Mouse (Mus musculus) ES-E14 (cell line): Measurements from ENCODE around the gene Il17ra. TPM values are rescaled to one million over a fixed set of nuclear protein-coding genes. Genes with fewer than 3 reads are reported as not detected.

Experiments
- DNase-seq: peaks from one replicate; pipeline ENCODE4 v3.0.0-alpha.2; 2013; ENCODE audit warnings: low read depth, low spot score
- H3K27ac ChIP-seq: 2 replicates; pipeline ENCODE4 v1.5.1; 2012; ENCODE audit warnings: low read depth, mild to moderate bottlenecking, low read length, moderate library complexity, mixed read lengths; ENCODE audit not compliant: poor library complexity, insufficient read depth, severe bottlenecking
- H3K36me3 ChIP-seq: 2 replicates; pipeline ENCODE4 v1.6.1; 2012; ENCODE audit warnings: mild to moderate bottlenecking, low read length, moderate library complexity, mixed read lengths; ENCODE audit not compliant: control insufficient read depth, poor library complexity, insufficient read depth, severe bottlenecking
- H3K4me1 ChIP-seq, 2 experiments: fragments of 150-350 bp in 1 of 2; sonication (generic) in 1 of 2; 2 replicates each; pipeline ENCODE4 v1.6.1; 2012; ENCODE audit warnings: low read length in 2 of 2, mild to moderate bottlenecking in 1 of 2, mixed read lengths in 1 of 2; ENCODE audit not compliant: control insufficient read depth in 2 of 2, insufficient read depth in 2 of 2, poor library complexity in 1 of 2
- H3K4me3 ChIP-seq, 2 experiments: fragments of 150-350 bp in 1 of 2; sonication (generic) in 1 of 2; 2 replicates each; pipeline ENCODE4 v1.5.1; 2012; ENCODE audit warnings: low read length in 2 of 2, low read depth in 1 of 2, mild to moderate bottlenecking in 1 of 2, mixed read lengths in 1 of 2; ENCODE audit not compliant: insufficient read depth in 1 of 2, poor library complexity in 1 of 2, severe bottlenecking in 1 of 2
- H3K9ac ChIP-seq: 2 replicates; pipeline ENCODE4 v1.6.1; 2012; ENCODE audit warnings: low read depth, mild to moderate bottlenecking, low read length, mixed read lengths; ENCODE audit not compliant: poor library complexity, insufficient read depth, severe bottlenecking
- H3K9me3 ChIP-seq: fragments of 150-350 bp; sonication (generic); 2 replicates; pipeline ENCODE4 v1.6.1; 2012; ENCODE audit warnings: low read depth, mild to moderate bottlenecking, low read length; ENCODE audit not compliant: control insufficient read depth, insufficient read depth
- CHD2 ChIP-seq: IDR thresholded peaks from 2 replicates; pipeline ENCODE4 v1.6.1; 2014; ENCODE audit warnings: mild to moderate bottlenecking, low read depth, low read length, inconsistent platforms
- HCFC1 ChIP-seq: IDR thresholded peaks from 2 replicates; pipeline ENCODE4 v1.6.1; 2012; ENCODE audit warnings: low read length, inconsistent platforms, borderline replicate concordance; ENCODE audit not compliant: insufficient read depth
- MAFK ChIP-seq: IDR thresholded peaks from 2 replicates; pipeline ENCODE4 v1.6.1; 2014; ENCODE audit warnings: mild to moderate bottlenecking, low read depth, low read length, inconsistent platforms; ENCODE audit not compliant: insufficient read depth
- ZC3H11A ChIP-seq: IDR thresholded peaks from 2 replicates; pipeline ENCODE4 v1.6.1; 2012; ENCODE audit warnings: low read depth, mild to moderate bottlenecking, inconsistent platforms, low read length, borderline replicate concordance
- ZNF384 ChIP-seq: IDR thresholded peaks from 2 replicates; pipeline ENCODE4 v1.6.1; 2012; ENCODE audit warnings: low read depth, low read length, inconsistent platforms
- in situ Hi-C, 2 experiments: fragments of 600-800 bp; cut with MboI; formaldehyde crosslinking; loops; one replicate each; pipeline ENCODE4 v1.15.1; 2025; ENCODE audit warnings: low sequenced_read_pairs in 2 of 2, inconsistent platforms in 1 of 2; ENCODE audit not compliant: unreplicated experiment in 2 of 2
- total RNA-seq: library from RNA; depleted of rRNA; stranded (reverse); fragments of 300-350 nt; gene quantifications from 2 replicates; pipeline ENCODE4 v1.2.3, GENCODE M21; 2012

Il17ra gene
- total RNA-seq, 1 experiment = 7.0 TPM

DNA sequence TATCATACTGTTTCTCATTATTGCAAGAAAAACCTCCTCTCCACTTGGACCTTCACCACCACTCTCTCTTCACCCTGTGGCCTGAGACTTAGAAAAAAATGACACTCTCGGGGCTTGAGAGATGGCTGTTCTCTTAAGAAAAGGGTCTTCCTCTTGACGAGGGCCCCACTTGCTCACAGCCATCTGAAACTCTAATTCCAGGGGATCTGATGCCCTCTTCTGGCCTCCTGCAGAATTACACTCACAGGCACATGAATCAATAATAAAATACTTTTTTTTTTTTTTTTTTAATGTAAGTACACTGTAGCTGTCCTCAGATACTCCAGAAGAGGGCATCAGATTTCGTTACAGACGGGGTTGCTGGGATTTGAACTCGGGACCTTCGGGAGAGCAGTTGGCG is 6.0 kb upstream of the Il17ra start:
- H3K4me1 ChIP-seq = no peaks in the 10 kb centered on the region
- H3K4me3 ChIP-seq = no peak overlapping the region
- H3K9ac ChIP-seq = no peak overlapping the region
- in situ Hi-C loops = no loop called here
- peak; percentile 97 for TF ChIP-seq ZNF384
- no peak for TF ChIP-seq ZC3H11A
- no peak for TF ChIP-seq HCFC1
- TF ChIP-seq CHD2 = no peak
- no peak for TF ChIP-seq MAFK
- H3K27ac ChIP-seq = no peak overlapping the region
- H3K9me3 ChIP-seq = no peaks in the 10 kb centered on the region
- DNase-seq = peak; percentile 52
- H3K36me3 ChIP-seq = no peaks in the 10 kb centered on the region

DNA sequence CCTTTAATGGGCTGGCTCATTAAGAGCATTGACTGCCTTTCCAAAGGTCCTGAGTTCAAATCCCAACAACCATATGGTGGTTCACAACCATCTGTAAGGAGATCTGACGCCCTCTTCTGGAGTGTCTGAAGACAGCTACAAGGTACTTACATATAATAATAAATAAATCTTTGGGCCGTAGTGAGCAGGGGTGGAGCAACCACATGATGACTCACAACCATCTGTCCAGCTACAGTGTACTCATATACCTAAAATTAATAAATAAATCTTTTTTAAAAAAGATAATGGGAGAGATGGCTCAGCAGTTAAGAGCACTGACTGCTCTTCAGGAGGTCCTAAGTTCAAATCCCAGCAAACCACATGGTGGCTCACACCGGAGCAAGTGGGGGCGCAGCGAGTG is 5.3 kb upstream of the Il17ra start:
- DNase-seq = no peak
- Histone ChIP-seq H3K36me3 (no peaks in the 10 kb centered on the region), H3K9me3 (no peaks in the 10 kb centered on the region), H3K27ac (no peak overlapping the region), H3K4me1 (no peaks in the 10 kb centered on the region), H3K9ac (no peak overlapping the region), H3K4me3 (no peak overlapping the region)
- in situ Hi-C loops = no loop called here
- no peak for TF ChIP-seq ZC3H11A
- no peak for TF ChIP-seq HCFC1
- no peak for TF ChIP-seq MAFK
- no peak for TF ChIP-seq CHD2
- no peak for TF ChIP-seq ZNF384

GRCm38 (mm10) chr6:120461217-120461616 is 1.8 kb upstream of the Il17ra start:
- no peak for DNase-seq
- TF ChIP-seq MAFK (no peak), HCFC1 (no peak), ZC3H11A (no peak), CHD2 (no peak), ZNF384 (no peak)
- in situ Hi-C loops = no loop called here
- no peak overlapping the region for H3K4me3 ChIP-seq
- no peaks in the 10 kb centered on the region for H3K9me3 ChIP-seq
- H3K27ac ChIP-seq = no peak overlapping the region
- H3K9ac ChIP-seq = no peak overlapping the region
- peaks cover 0 to 5% of the 10 kb centered on the region in 2 experiments; a peak in 2 of 4 replicates for H3K4me1 ChIP-seq
- H3K36me3 ChIP-seq = no peaks in the 10 kb centered on the region

DNA sequence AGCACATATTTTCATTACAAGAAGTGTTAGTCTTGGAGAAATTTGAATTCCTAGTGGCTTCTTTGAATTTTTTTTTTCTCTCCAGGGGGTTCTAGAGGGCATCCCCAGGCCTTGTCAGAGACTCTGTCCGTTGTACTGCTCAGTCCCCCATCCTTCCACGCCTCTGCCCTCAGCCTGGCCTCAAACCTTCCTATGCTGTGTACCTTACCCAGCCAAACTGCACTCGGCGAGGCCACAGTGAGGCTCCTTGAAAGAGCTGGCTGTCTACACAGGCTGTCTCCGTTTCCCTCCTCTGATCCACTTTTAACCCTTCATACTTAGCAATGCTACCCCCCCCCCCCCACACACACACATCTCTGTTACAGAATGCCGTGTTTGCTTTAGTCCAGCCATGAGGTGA is 796 bp upstream of the Il17ra start:
- no peak overlapping the region for H3K4me3 ChIP-seq
- H3K4me1 ChIP-seq = peaks cover 0 to 5% of the 10 kb centered on the region in 2 experiments; a peak in 2 of 4 replicates
- no peak for DNase-seq
- no peak for TF ChIP-seq HCFC1
- TF ChIP-seq MAFK = no peak
- no peak for TF ChIP-seq ZC3H11A
- TF ChIP-seq CHD2 = no peak
- no peak for TF ChIP-seq ZNF384
- H3K27ac ChIP-seq = no peak overlapping the region
- no peaks in the 10 kb centered on the region for H3K9me3 ChIP-seq
- H3K9ac ChIP-seq = no peak overlapping the region
- H3K36me3 ChIP-seq = no peaks in the 10 kb centered on the region
- in situ Hi-C loops = no loop called here

- Histone ChIP-seq H3K9me3 (no peaks in the 10 kb centered on the region), H3K4me1 (peaks cover 0 to 5% of the 10 kb centered on the region in 2 experiments; a peak in 2 of 4 replicates), H3K9ac (no peak overlapping the region; the same call in 1 of the 2 replicates), H3K4me3 (peak overlapping the region; percentile 74 to 75), H3K36me3 (no peaks in the 10 kb centered on the region), H3K27ac (no peak overlapping the region)
- in situ Hi-C loops = no loop called here
- TF ChIP-seq CHD2 = no peak
- no peak for TF ChIP-seq ZC3H11A
- TF ChIP-seq HCFC1 = no peak
- no peak for TF ChIP-seq ZNF384
- TF ChIP-seq MAFK = no peak
- DNase-seq = no peak
Observed at GRCm38 (mm10) chr6:120463884-120464283, 837 bp downstream of the Il17ra start.
